Mouse (Mus musculus) stomach, postnatal 0 days (tissue): Measurements from ENCODE around the gene Plvap.

ENCODE experiments used
- CTCF ChIP-seq: IDR thresholded peaks from 2 replicates; pipeline ENCODE4 v1.5.1; 2016; ENCODE audit warnings: antibody characterized with exemption, low read depth, mild to moderate bottlenecking, moderate library complexity
- EP300 ChIP-seq: optimal IDR thresholded peaks from 2 replicates; pipeline ENCODE3; 2016; ENCODE audit warnings: antibody characterized with exemption

- no peak for TF ChIP-seq CTCF
- TF ChIP-seq EP300 = no peak
Observed at GRCm38 (mm10) chr8:71527162-71527870, 15.8 kb upstream of the Plvap start.
